Mouse (Mus musculus): ENCODE data around the gene Odf4. TPM values are rescaled to one million over a fixed set of nuclear protein-coding genes. Genes with fewer than 3 reads are reported as not detected.

Gene Odf4
- polyA plus RNA-seq, 1 experiment from 2014 or later: not detected

DNA sequence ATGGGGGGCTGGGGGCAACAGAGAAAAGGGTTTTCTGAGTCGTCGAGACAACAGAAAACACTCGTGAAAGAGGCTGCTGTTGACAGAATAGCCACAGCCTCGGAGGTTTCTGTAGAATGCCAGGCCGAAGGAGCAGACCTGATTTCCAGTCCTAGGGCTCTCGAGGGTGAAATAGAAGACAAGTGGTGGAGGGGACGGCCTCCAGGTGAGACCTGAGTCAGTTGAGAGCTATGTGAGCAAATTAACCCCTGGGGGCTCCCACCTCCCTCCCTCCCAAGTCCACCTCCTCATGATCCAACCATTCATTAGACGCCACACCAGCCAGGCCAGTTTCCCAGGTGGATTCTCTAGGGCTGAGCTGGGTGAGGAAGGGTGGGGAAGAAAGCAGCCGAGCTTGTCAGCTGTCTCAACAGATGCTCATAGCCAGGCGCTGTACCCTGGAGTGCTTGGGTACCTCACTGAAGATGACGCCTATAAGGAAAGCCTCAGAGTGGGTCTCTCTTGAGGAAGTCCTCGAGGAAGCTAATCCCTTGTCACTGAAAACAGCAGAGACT, 32.9 kb downstream of the Odf4 start:
- no peak for ATAC-seq (ENCODE audit: low read depth)
- H3K27me3 ChIP-seq (ENCODE audit: control insufficient read depth, insufficient read depth, low read depth, low read length): no peaks in the 10 kb centered on the region
- no peak overlapping the region for H3K4me2 ChIP-seq (ENCODE audit: low read depth, low read length)
- no peak overlapping the region for H3K9ac ChIP-seq (ENCODE audit: low read depth, low read length)
- H3K36me3 ChIP-seq (ENCODE audit: control insufficient read depth, insufficient read depth): no peaks in the 10 kb centered on the region
- H3K27ac ChIP-seq (ENCODE audit: low read length): no peak overlapping the region
- WGBS (ENCODE audit: insufficient replicate concordance): 63% methylated on average over 12 of the region's 12 CpGs
- H3K4me3 ChIP-seq (ENCODE audit: low read depth, low read length): no peak overlapping the region
- H3K9me3 ChIP-seq (replicated peaks; ENCODE audit: control insufficient read depth, low read length): no peaks in the 10 kb centered on the region
- peaks cover 38% of the 10 kb centered on the region for H3K4me1 ChIP-seq (ENCODE audit: control insufficient read depth, low read depth, low read length)

DNA sequence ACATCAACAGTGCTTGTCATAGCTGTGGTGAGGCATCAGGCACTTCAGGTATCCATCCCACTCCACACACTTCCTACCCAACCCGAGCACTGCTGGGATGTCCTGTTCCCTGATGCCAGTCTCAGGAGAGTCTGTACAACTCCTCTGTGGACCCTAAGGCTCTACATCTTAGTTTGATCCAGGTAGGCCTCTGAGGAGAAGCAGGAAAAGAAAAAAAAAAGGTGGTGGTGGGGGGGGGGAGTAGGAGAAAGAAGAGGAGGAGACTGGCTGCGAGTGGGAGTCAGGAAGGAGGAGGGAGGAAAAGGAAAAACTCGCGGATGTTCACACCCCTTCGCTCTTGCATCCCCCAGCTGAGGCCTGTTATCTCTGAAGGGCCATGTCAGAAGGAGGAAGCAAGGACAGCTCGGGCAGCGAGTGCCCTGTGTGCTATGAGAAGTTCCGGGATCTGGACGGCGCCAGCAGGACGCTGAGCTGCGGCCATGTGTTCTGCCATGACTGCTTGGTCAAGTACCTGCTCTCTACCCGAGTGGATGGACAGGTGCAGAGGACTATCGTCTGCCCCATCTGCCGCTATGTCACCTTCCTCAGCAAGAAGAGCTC, 34.5 kb downstream of the Odf4 start:
- Histone ChIP-seq H3K4me3 (ENCODE audit: low read depth, low read length) (no peak overlapping the region), H3K36me3 (ENCODE audit: control insufficient read depth, insufficient read depth) (no peaks in the 10 kb centered on the region), H3K27ac (ENCODE audit: low read length) (no peak overlapping the region), H3K9me3 (replicated peaks; ENCODE audit: control insufficient read depth, low read length) (no peaks in the 10 kb centered on the region), H3K27me3 (ENCODE audit: control insufficient read depth, insufficient read depth, low read depth, low read length) (no peaks in the 10 kb centered on the region), H3K4me1 (ENCODE audit: control insufficient read depth, low read depth, low read length) (peaks cover 23% of the 10 kb centered on the region), H3K9ac (ENCODE audit: low read depth, low read length) (no peak overlapping the region), H3K4me2 (ENCODE audit: low read depth, low read length) (no peak overlapping the region; the same call in 1 of the 2 replicates)
- no peak for ATAC-seq (ENCODE audit: low read depth)
- WGBS (ENCODE audit: insufficient replicate concordance): 35% methylated on average over 14 of the region's 15 CpGs

DNA sequence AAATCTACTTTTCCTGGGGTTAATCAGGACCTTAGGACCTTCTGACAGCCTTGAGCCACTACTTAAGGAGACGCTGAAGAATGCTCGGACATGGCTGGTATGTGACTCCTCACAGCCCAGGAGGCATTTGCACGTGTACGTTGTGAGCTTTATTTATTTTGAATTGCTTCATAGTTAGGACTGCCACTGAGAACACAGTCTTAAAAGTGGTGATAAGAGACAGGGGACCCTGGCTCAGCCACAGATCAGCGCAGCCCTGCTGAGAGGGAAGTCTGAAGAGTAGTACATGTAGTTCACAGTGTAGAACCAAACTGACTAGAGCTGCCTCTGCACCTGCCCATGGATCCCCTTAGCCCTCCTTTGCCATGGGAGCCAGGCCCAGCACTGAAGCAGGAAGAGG, 35.1 kb downstream of the Odf4 start:
- no peak for ATAC-seq (ENCODE audit: low read depth)
- Histone ChIP-seq H3K9me3 (replicated peaks; ENCODE audit: control insufficient read depth, low read length) (no peaks in the 10 kb centered on the region), H3K27me3 (ENCODE audit: control insufficient read depth, insufficient read depth, low read depth, low read length) (no peaks in the 10 kb centered on the region), H3K4me3 (ENCODE audit: low read depth, low read length) (no peak overlapping the region), H3K9ac (ENCODE audit: low read depth, low read length) (no peak overlapping the region), H3K27ac (ENCODE audit: low read length) (no peak overlapping the region), H3K4me2 (ENCODE audit: low read depth, low read length) (no peak overlapping the region), H3K4me1 (ENCODE audit: control insufficient read depth, low read depth, low read length) (peaks cover 20% of the 10 kb centered on the region), H3K36me3 (ENCODE audit: control insufficient read depth, insufficient read depth) (no peaks in the 10 kb centered on the region)
- 55% methylated on average over 5 of the region's 5 CpGs for WGBS (ENCODE audit: insufficient replicate concordance)

DNA sequence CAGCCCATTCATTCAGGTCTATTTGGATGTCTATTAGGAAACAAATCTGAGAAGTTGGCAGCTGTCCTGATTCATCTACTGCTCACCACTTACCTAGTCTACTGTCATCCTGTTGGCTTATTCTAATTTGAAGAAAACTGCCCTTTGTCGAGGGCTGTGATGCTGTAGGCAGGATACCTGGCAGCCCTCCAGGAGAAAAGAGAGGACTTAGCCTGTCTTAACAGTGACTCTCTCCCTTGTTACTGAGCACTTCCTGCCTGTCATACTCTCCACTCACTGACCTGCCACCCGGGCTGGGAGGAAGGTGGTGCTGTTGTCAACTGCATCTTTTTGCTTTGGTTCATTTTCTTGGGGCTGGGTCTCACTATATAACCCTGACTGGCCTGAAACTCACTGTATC, 36.3 kb downstream of the Odf4 start:
- Histone ChIP-seq H3K27ac (ENCODE audit: low read length) (no peak overlapping the region), H3K27me3 (ENCODE audit: control insufficient read depth, insufficient read depth, low read depth, low read length) (no peaks in the 10 kb centered on the region), H3K4me2 (ENCODE audit: low read depth, low read length) (no peak overlapping the region), H3K9me3 (replicated peaks; ENCODE audit: control insufficient read depth, low read length) (no peaks in the 10 kb centered on the region), H3K9ac (ENCODE audit: low read depth, low read length) (no peak overlapping the region), H3K36me3 (ENCODE audit: control insufficient read depth, insufficient read depth) (no peaks in the 10 kb centered on the region), H3K4me3 (ENCODE audit: low read depth, low read length) (no peak overlapping the region), H3K4me1 (ENCODE audit: control insufficient read depth, low read depth, low read length) (peaks cover 13% of the 10 kb centered on the region)
- WGBS (ENCODE audit: insufficient replicate concordance): 24% methylated on average over 2 of the region's 2 CpGs
- ATAC-seq (ENCODE audit: low read depth): no peak

DNA sequence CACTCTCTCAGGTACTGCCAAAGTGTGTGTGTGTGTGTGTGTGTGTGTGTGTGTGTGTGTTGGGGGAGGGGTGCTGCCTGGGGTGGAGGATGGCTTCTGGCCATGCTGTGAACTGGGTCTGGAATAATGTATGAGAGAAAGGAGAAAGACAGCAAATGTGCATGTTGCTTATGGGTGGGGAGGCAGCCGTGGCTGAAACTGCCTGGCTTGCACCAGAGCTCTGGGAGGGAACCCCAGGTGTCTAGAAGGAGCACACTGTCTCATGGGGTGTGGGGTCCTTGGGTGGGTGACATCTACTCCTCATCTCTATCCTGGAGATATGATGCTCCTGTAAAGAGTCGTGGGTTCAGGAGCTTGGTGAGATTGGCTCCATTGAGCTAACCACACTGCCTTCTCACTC, 38.2 kb downstream of the Odf4 start:
- Histone ChIP-seq H3K4me3 (ENCODE audit: low read depth, low read length) (no peak overlapping the region), H3K36me3 (ENCODE audit: control insufficient read depth, insufficient read depth) (no peaks in the 10 kb centered on the region), H3K27ac (ENCODE audit: low read length) (no peak overlapping the region), H3K9me3 (replicated peaks; ENCODE audit: control insufficient read depth, low read length) (no peaks in the 10 kb centered on the region), H3K27me3 (ENCODE audit: control insufficient read depth, insufficient read depth, low read depth, low read length) (no peaks in the 10 kb centered on the region), H3K4me2 (ENCODE audit: low read depth, low read length) (no peak overlapping the region), H3K9ac (ENCODE audit: low read depth, low read length) (no peak overlapping the region), H3K4me1 (ENCODE audit: control insufficient read depth, low read depth, low read length) (peaks cover 27% of the 10 kb centered on the region)
- ATAC-seq (ENCODE audit: low read depth): no peak
- WGBS (ENCODE audit: insufficient replicate concordance): 54% methylated on average over 2 of the region's 2 CpGs

DNA sequence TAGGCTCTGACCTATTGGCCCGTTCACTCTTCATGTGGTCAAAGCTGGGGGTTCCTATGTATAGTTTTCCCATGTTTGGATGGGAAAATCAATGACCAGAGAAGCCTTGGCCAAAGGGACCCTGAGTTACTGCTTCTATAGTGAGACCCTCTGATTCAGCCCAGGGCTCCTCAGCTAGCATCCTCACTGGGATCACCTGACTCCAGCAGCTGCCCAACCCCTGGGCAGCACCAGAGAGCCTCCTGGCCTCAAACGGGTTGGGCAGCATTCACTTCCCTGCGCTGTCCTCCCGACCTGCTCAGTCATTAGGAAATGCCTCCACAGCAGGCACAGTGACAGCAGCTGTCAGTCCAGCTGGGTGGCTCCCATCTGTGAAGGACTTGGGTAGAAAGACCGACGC, 38.6 kb downstream of the Odf4 start, which contains the start of gene Rnf222:
Gene Rnf222 (plus strand): TSS at position 301 of the 400 bp plus-strand sequence.
- H3K27me3 ChIP-seq (ENCODE audit: control insufficient read depth, insufficient read depth, low read depth, low read length): no peaks in the 10 kb centered on the region
- 42% methylated on average over 6 of the region's 6 CpGs for WGBS (ENCODE audit: insufficient replicate concordance)
- H3K9ac ChIP-seq (ENCODE audit: low read depth, low read length): no peak within 1 kb of the TSS
- no peak within 1 kb of the TSS for H3K27ac ChIP-seq (ENCODE audit: low read length)
- H3K4me3 ChIP-seq (ENCODE audit: low read depth, low read length): no peak within 1 kb of the TSS
- H3K4me2 ChIP-seq (ENCODE audit: low read depth, low read length): no peak within 1 kb of the TSS
- ATAC-seq (ENCODE audit: low read depth): no peak
- H3K9me3 ChIP-seq (replicated peaks; ENCODE audit: control insufficient read depth, low read length): no peaks in the 10 kb centered on the region
- no peaks in the 10 kb centered on the region for H3K36me3 ChIP-seq (ENCODE audit: control insufficient read depth, insufficient read depth)
- peaks cover 29% of the 10 kb centered on the region for H3K4me1 ChIP-seq (ENCODE audit: control insufficient read depth, low read depth, low read length)

DNA sequence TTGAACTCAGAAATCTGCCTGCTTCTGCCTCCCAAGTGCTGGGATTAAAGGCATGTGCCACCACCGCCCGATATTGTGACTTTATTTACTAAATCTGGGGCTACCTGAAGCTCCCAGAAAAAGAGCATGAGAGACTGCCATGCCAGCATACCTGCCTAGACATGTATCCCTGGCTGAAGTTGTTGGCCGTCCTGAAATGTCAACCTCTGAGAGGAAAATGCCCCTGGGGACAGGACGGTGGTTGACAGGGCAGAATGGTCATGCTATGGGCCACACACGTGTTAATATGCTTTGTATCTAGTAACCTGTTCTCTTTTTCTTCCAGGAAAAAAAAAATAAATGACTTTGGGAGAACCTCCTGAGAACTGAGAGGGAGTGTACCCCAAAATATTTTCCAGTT, 40.8 kb downstream of the Odf4 start:
- Histone ChIP-seq H3K36me3 (ENCODE audit: control insufficient read depth, insufficient read depth) (no peaks in the 10 kb centered on the region), H3K27me3 (ENCODE audit: control insufficient read depth, insufficient read depth, low read depth, low read length) (no peaks in the 10 kb centered on the region), H3K4me2 (ENCODE audit: low read depth, low read length) (no peak overlapping the region), H3K9ac (ENCODE audit: low read depth, low read length) (no peak overlapping the region), H3K4me1 (ENCODE audit: control insufficient read depth, low read depth, low read length) (peaks cover 20% of the 10 kb centered on the region), H3K9me3 (replicated peaks; ENCODE audit: control insufficient read depth, low read length) (no peaks in the 10 kb centered on the region), H3K27ac (ENCODE audit: low read length) (no peak overlapping the region), H3K4me3 (ENCODE audit: low read depth, low read length) (no peak overlapping the region)
- ATAC-seq (ENCODE audit: low read depth): no peak
- 76% methylated on average over 5 of the region's 5 CpGs for WGBS (ENCODE audit: insufficient replicate concordance)

DNA sequence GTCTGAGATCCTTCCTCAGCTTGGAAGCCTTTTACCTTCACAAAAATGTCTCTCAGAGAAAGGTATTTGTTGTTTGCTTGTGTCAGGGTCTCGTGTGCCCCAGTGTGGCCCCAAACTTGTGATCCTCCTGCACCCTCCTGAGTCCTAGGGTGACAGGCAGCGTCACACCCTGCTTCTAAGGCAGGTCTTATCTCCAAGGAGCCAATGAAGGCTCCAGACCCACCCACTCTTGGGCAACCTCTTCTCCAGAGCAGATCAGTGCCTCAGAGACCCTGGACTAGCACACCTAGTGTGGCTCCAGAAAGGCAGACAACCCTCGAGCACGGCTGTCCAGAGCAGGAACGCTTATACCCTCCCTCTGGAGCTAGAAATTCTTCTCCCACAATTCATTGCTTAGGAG, 42.5 kb downstream of the Odf4 start:
- WGBS (ENCODE audit: insufficient replicate concordance): 36% methylated on average over 5 of the region's 5 CpGs
- peak overlapping the region; percentile 17; the same call in 1 of the 2 replicates for H3K4me3 ChIP-seq (ENCODE audit: low read depth, low read length)

DNA sequence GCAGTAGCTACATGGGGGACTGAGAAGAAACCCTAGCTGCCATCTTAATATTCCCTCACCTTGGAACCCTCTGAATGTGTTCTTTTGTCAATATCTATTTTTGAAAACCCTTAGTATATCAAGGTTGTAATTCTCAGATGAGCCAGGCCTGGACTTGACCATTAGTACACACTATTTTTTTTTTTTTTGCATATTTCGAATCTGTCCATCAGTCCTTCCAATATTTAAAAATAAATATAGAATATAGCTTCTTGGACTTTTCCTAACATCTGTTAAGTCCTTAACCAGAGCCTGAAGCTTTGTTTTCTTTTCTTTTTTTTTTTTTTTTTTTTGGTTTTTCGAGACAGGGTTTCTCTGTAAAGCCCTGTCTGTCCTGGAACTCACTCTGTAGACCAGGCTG, 43.0 kb downstream of the Odf4 start:
- ATAC-seq (ENCODE audit: low read depth): no peak
- H3K36me3 ChIP-seq (ENCODE audit: control insufficient read depth, insufficient read depth): no peaks in the 10 kb centered on the region
- H3K4me3 ChIP-seq (ENCODE audit: low read depth, low read length): no peak overlapping the region
- H3K4me1 ChIP-seq (ENCODE audit: control insufficient read depth, low read depth, low read length): peaks cover 20% of the 10 kb centered on the region
- H3K9me3 ChIP-seq (replicated peaks; ENCODE audit: control insufficient read depth, low read length): no peaks in the 10 kb centered on the region
- no peaks in the 10 kb centered on the region for H3K27me3 ChIP-seq (ENCODE audit: control insufficient read depth, insufficient read depth, low read depth, low read length)
- H3K4me2 ChIP-seq (ENCODE audit: low read depth, low read length): peak overlapping the region; percentile 56
- 52% methylated on average over 2 of the region's 2 CpGs for WGBS (ENCODE audit: insufficient replicate concordance)
- 0 out of 2 replicates have a peak overlapping the region, but pooled peaks have one; percentile 26 for H3K9ac ChIP-seq (ENCODE audit: low read depth, low read length)
- peak overlapping the region; percentile 41; the same call in 1 of the 2 replicates for H3K27ac ChIP-seq (ENCODE audit: low read length)

More for the DNA sequence above, 42.5 kb downstream of the Odf4 start:
- H3K4me1 ChIP-seq (ENCODE audit: control insufficient read depth, low read depth, low read length): peaks cover 20% of the 10 kb centered on the region
- H3K9ac ChIP-seq (ENCODE audit: low read depth, low read length): peak overlapping the region; percentile 26; the same call in 1 of the 2 replicates
- H3K4me2 ChIP-seq (ENCODE audit: low read depth, low read length): peak overlapping the region; percentile 56
- H3K27me3 ChIP-seq (ENCODE audit: control insufficient read depth, insufficient read depth, low read depth, low read length): no peaks in the 10 kb centered on the region
- peak; percentile 99 for ATAC-seq (ENCODE audit: low read depth)
- H3K27ac ChIP-seq (ENCODE audit: low read length): peak overlapping the region; percentile 65
- H3K9me3 ChIP-seq (replicated peaks; ENCODE audit: control insufficient read depth, low read length): no peaks in the 10 kb centered on the region
- H3K36me3 ChIP-seq (ENCODE audit: control insufficient read depth, insufficient read depth): no peaks in the 10 kb centered on the region
